Mouse (Mus musculus) heart, postnatal 36 days (tissue): Measurements from ENCODE around the gene C6. TPM values are rescaled to one million over a fixed set of nuclear protein-coding genes. Genes with fewer than 3 reads are reported as not detected.

ENCODE experiments used
- DNase-seq, 2 experiments: peaks; one replicate each; pipeline ENCODE4 v3.0.0; 2021 to 2022
- intact Hi-C: fragments of 180-260 bp; cut with DNase I; formaldehyde crosslinking; loops from one replicate; pipeline ENCODE4 v1.15.1; 2025
- total RNA-seq, 2 experiments: library from RNA; stranded (reverse); gene quantifications; 2 replicates each; pipeline ENCODE4 v1.2.3; 2021

Gene C6
- total RNA-seq: under 1 TPM in 1 of 2 experiments, not detected in 1; 0.19 TPM

- intact Hi-C loops: no loop called here
- no peak for DNase-seq
Observed at GRCm38 (mm10) chr15:4726830-4727310, at the start of gene C6. Gene C6, plus strand, starts transcription at chr15:4727175.

GRCm38 (mm10) chr15:4697604-4698003 lies 29.4 kb upstream of the C6 start:
- DNase-seq: no peak
- intact Hi-C loops: no loop called here

- no peak for DNase-seq
- intact Hi-C loops: no loop called here
Observed at GRCm38 (mm10) chr15:4734150-4734549, 7.2 kb downstream of the C6 start.

- no peak for DNase-seq
- intact Hi-C loops: no loop called here
Observed at GRCm38 (mm10) chr15:4734996-4735609, 8.1 kb downstream of the C6 start.

GRCm38 (mm10) chr15:4747656-4748055 lies 20.7 kb downstream of the C6 start:
- DNase-seq: peak in 1 of 2 experiments; percentile 6
- intact Hi-C loops: no loop called here

GRCm38 (mm10) chr15:4790378-4790777 lies 63.4 kb downstream of the C6 start:
- no peak for DNase-seq
- intact Hi-C loops: loop anchor here (10.0 kb wide), 1 partner anchor 274 kb away; the partner anchor contains the start of gene C7

GRCm38 (mm10) chr15:4796861-4797260 lies 69.9 kb downstream of the C6 start:
- no peak for DNase-seq
- intact Hi-C loops: loop anchor here (10.0 kb wide), 1 partner anchor 268 kb away; the partner anchor contains the start of gene C7

GRCm38 (mm10) chr15:4804256-4804655 lies 77.3 kb downstream of the C6 start:
- DNase-seq: no peak
- intact Hi-C loops: no loop called here

- no peak for DNase-seq
- intact Hi-C loops: no loop called here
Observed at GRCm38 (mm10) chr15:4808131-4808530, 81.2 kb downstream of the C6 start.

GRCm38 (mm10) chr15:4814976-4815375 lies 88.0 kb downstream of the C6 start:
- intact Hi-C loops: loop anchor here (10.0 kb wide), 1 partner anchor 190 kb away; no protein-coding TSS in a partner anchor
- DNase-seq: no peak

- intact Hi-C loops: loop anchor here (10.0 kb wide), 1 partner anchor 189 kb away; no protein-coding TSS in a partner anchor
- DNase-seq: no peak
Observed at GRCm38 (mm10) chr15:4815711-4816110, 88.7 kb downstream of the C6 start.

- intact Hi-C loops: loop anchor here (10.0 kb wide), 1 partner anchor 188 kb away; no protein-coding TSS in a partner anchor
- DNase-seq: no peak
Observed at GRCm38 (mm10) chr15:4816752-4817493, 89.9 kb downstream of the C6 start.

GRCm38 (mm10) chr15:4818437-4818836 lies 91.5 kb downstream of the C6 start:
- intact Hi-C loops: loop anchor here (10.0 kb wide), 1 partner anchor 186 kb away; no protein-coding TSS in a partner anchor

GRCm38 (mm10) chr15:4821161-4821560 lies 94.2 kb downstream of the C6 start:
- DNase-seq: no peak
- intact Hi-C loops: no loop called here

More at GRCm38 (mm10) chr15:4818437-4818836, 91.5 kb downstream of the C6 start:
- no peak for DNase-seq

- DNase-seq: no peak
- intact Hi-C loops: no loop called here
Observed at GRCm38 (mm10) chr15:4821824-4822223, 94.8 kb downstream of the C6 start.

- no peak for DNase-seq
- intact Hi-C loops: no loop called here
Observed at GRCm38 (mm10) chr15:4827736-4828135, 100.8 kb downstream of the C6 start.

- intact Hi-C loops: no loop called here
- no peak for DNase-seq
Observed at GRCm38 (mm10) chr15:4836354-4836753, 109.4 kb downstream of the C6 start.

GRCm38 (mm10) chr15:4850015-4850414 lies 123.0 kb downstream of the C6 start:
- DNase-seq: no peak
- intact Hi-C loops: no loop called here
